Comparison of ENCODE assay signal across 8 mouse cellular contexts in genomic region chr5:64070081-64070673, GRCm38 (mm10). TPM values are rescaled to one million over a fixed set of nuclear protein-coding genes. Genes with fewer than 3 reads are reported as not detected.
DNase-seq lines count a peak whose midpoint lies in the region; ATAC-seq lines count a peak whose summit lies in the region.

No protein-coding gene starts in this region.

- no peaks in the 10 kb centered on the region for H3K4me1 ChIP-seq in forebrain, embryonic 16.5 days (replicated peaks; ENCODE audit: control insufficient read depth, insufficient read depth, low read length)
- H3K4me1 ChIP-seq in hindbrain, embryonic 12.5 days, result no peaks in the 10 kb centered on the region
- no peaks in the 10 kb centered on the region for H3K4me1 ChIP-seq in midbrain, embryonic 10.5 days

- 33% methylated on average over 4 of the region's 4 CpGs for WGBS in forebrain, embryonic 16.5 days
- 32% methylated on average over 4 of the region's 4 CpGs for WGBS in hindbrain, embryonic 12.5 days
- 41% methylated on average over 4 of the region's 4 CpGs for WGBS in midbrain, embryonic 10.5 days

- H3K9me3 ChIP-seq in forebrain, embryonic 16.5 days (ENCODE audit: control insufficient read depth, low read length), result no peaks in the 10 kb centered on the region
- H3K9me3 ChIP-seq in hindbrain, embryonic 12.5 days (replicated peaks), result no peaks in the 10 kb centered on the region
- H3K9me3 ChIP-seq in midbrain, embryonic 10.5 days (replicated peaks), result no peaks in the 10 kb centered on the region

- DNase-seq in right cerebral cortex, postnatal 14 days, result peak; percentile 52
- DNase-seq in right cerebral cortex, postnatal 25 days, result no peak
- peak; percentile 83 to 85 for DNase-seq in cerebellum, adult 18-20 months
- DNase-seq in left cerebral cortex, adult 18-20 months (ENCODE audit: low spot score in 2 of 2), result peak; percentile 18 to 23
- DNase-seq in midbrain, embryonic 10.5 days (ENCODE audit: low spot score), result peak; percentile 58
- DNase-seq in spleen, postnatal 10 days (ENCODE audit: low spot score in 2 of 2), result peak; percentile 20 to 67

- no peaks in the 10 kb centered on the region for H3K27me3 ChIP-seq in forebrain, embryonic 16.5 days (replicated peaks; ENCODE audit: control insufficient read depth, insufficient read depth, low read length)
- H3K27me3 ChIP-seq in hindbrain, embryonic 12.5 days, result no peaks in the 10 kb centered on the region
- H3K27me3 ChIP-seq in midbrain, embryonic 10.5 days (ENCODE audit: low read depth, poor library complexity, severe bottlenecking), result no peaks in the 10 kb centered on the region

- H3K36me3 ChIP-seq in forebrain, embryonic 16.5 days (ENCODE audit: control insufficient read depth, insufficient read depth), result no peaks in the 10 kb centered on the region
- no peaks in the 10 kb centered on the region for H3K36me3 ChIP-seq in hindbrain, embryonic 12.5 days
- no peaks in the 10 kb centered on the region for H3K36me3 ChIP-seq in midbrain, embryonic 10.5 days

- no peak overlapping the region for H3K9ac ChIP-seq in forebrain, embryonic 16.5 days (replicated peaks; ENCODE audit: low read depth, low read length)
- H3K9ac ChIP-seq in hindbrain, embryonic 12.5 days, result no peak overlapping the region

- 0 out of 2 replicates have a peak, but pooled peaks have one; percentile 69 for ATAC-seq in forebrain, embryonic 16.5 days
- ATAC-seq in hindbrain, embryonic 12.5 days (ENCODE audit: low FRiP score), result peak; percentile 80

- H3K27ac ChIP-seq in forebrain, embryonic 16.5 days (ENCODE audit: low read length), result no peak overlapping the region
- no peak overlapping the region for H3K27ac ChIP-seq in hindbrain, embryonic 12.5 days
- H3K27ac ChIP-seq in midbrain, embryonic 10.5 days (replicated peaks), result no peak overlapping the region

- H3K4me3 ChIP-seq in forebrain, embryonic 16.5 days (replicated peaks; ENCODE audit: low read length), result no peak overlapping the region
- no peak overlapping the region for H3K4me3 ChIP-seq in hindbrain, embryonic 12.5 days
- H3K4me3 ChIP-seq in midbrain, embryonic 10.5 days, result no peak overlapping the region

- H3K4me2 ChIP-seq in forebrain, embryonic 16.5 days (ENCODE audit: low read length), result no peak overlapping the region
- no peak overlapping the region for H3K4me2 ChIP-seq in hindbrain, embryonic 12.5 days (replicated peaks)

RNA-seq across cellular contexts. Expression of gene Pgm2, which starts 22.6 kb away (rescaled TPM):
- polyA plus RNA-seq in forebrain, embryonic 16.5 days (2015; fragmentation: Nextera tagmentation; extraction: Ambion mirVana), result 23.6 and 29.2 TPM in 2 replicates
- polyA plus RNA-seq in hindbrain, embryonic 12.5 days (2016; fragmentation: Nextera tagmentation; extraction: Ambion mirVana), result 29.4 and 31.1 TPM in 2 replicates
- total RNA-seq in left cerebral cortex, adult 18-20 months (2021), result 10 to 100 TPM in 1 of 2 experiments, 1 to 10 TPM in 1; 9.7 to 12.4 TPM
- polyA plus RNA-seq in midbrain, embryonic 10.5 days (2016; fragmentation: Nextera tagmentation; extraction: Ambion mirVana), result 24.9 and 25.1 TPM in 2 replicates
